Mouse (Mus musculus) limb, embryonic 15.5 days (tissue): ENCODE results near the gene Tra2a. TPM values are rescaled to one million over a fixed set of nuclear protein-coding genes. Genes with fewer than 3 reads are reported as not detected.
"Not testable (repeated sequence)": the region's sequence is repeated elsewhere in the genome, so short reads cannot be mapped to it uniquely, and the experiment has no call there.

Experiments used
- ATAC-seq: fragments of 200-750 bp; cut with Nextera tagmentation; 2 replicates; pipeline ENCODE4 v1.8.0; 2017; ENCODE audit warnings: low read depth, moderate TSS enrichment; ENCODE audit not compliant: insufficient number of reproducible peaks, low FRiP score, low TSS enrichment
- H3K27ac ChIP-seq: fragments of 300-500 bp; sonication (generic); 2 replicates; pipeline ENCODE4 v1.5.1; 2015; ENCODE audit warnings: moderate library complexity, mild to moderate bottlenecking, inconsistent platforms
- H3K27me3 ChIP-seq: fragments of 300-500 bp; sonication (generic); 2 replicates; pipeline ENCODE4 v1.6.1; 2015; ENCODE audit warnings: inconsistent platforms
- H3K36me3 ChIP-seq: fragments of 300-500 bp; sonication (generic); 2 replicates; pipeline ENCODE4 v1.6.1; 2015; ENCODE audit warnings: inconsistent platforms
- H3K4me1 ChIP-seq: fragments of 300-500 bp; sonication (generic); 2 replicates; pipeline ENCODE4 v1.6.1; 2015; ENCODE audit warnings: inconsistent platforms
- H3K4me2 ChIP-seq: fragments of 300-500 bp; sonication (generic); 2 replicates; pipeline ENCODE4 v1.6.1; 2015; ENCODE audit warnings: mild to moderate bottlenecking, inconsistent platforms
- H3K4me3 ChIP-seq: fragments of 300-500 bp; sonication (generic); 2 replicates; pipeline ENCODE4 v1.5.1; 2015; ENCODE audit warnings: mild to moderate bottlenecking, inconsistent platforms
- H3K9ac ChIP-seq: fragments of 300-500 bp; sonication (generic); 2 replicates; pipeline ENCODE4 v1.6.1; 2015; ENCODE audit warnings: inconsistent platforms
- H3K9me3 ChIP-seq: fragments of 300-500 bp; sonication (generic); 2 replicates; pipeline ENCODE4 v1.6.1; 2016; ENCODE audit warnings: inconsistent platforms
- WGBS: fragments of 180-500 bp; shearing (Covaris S2); methylation state at CpG from one replicate; pipeline ENCODE4 v1.1.7; 2015; 5-methylcytosine and 5-hydroxymethylcytosine counted together
- polyA plus RNA-seq: library from polyadenylated mRNA; unstranded; fragments of >200 nt; fragmentation: Nextera tagmentation; extraction: Ambion mirVana; gene quantifications from 2 replicates; pipeline ENCODE4 v1.2.1, GENCODE M21; 2015

Gene Tra2a
- polyA plus RNA-seq, 1 experiment from 2014 or later, result 98.3 TPM

GRCm38 (mm10) chr6:49264446-49264845, 613 bp upstream of the Tra2a start:
- H3K9me3 ChIP-seq, ATAC-seq, H3K9ac ChIP-seq, H3K27me3 ChIP-seq, H3K4me3 ChIP-seq, H3K36me3 ChIP-seq: not testable (repeated sequence)
- 89% methylated on average over 7 of the region's 7 CpGs for WGBS
- H3K4me1 ChIP-seq, result peaks cover 18% of the 10 kb centered on the region
- peak overlapping the region; percentile 98; the same call in 1 of the 2 replicates for H3K27ac ChIP-seq
- H3K4me2 ChIP-seq, result peak overlapping the region; percentile 51; the same call in 1 of the 2 replicates

DNA sequence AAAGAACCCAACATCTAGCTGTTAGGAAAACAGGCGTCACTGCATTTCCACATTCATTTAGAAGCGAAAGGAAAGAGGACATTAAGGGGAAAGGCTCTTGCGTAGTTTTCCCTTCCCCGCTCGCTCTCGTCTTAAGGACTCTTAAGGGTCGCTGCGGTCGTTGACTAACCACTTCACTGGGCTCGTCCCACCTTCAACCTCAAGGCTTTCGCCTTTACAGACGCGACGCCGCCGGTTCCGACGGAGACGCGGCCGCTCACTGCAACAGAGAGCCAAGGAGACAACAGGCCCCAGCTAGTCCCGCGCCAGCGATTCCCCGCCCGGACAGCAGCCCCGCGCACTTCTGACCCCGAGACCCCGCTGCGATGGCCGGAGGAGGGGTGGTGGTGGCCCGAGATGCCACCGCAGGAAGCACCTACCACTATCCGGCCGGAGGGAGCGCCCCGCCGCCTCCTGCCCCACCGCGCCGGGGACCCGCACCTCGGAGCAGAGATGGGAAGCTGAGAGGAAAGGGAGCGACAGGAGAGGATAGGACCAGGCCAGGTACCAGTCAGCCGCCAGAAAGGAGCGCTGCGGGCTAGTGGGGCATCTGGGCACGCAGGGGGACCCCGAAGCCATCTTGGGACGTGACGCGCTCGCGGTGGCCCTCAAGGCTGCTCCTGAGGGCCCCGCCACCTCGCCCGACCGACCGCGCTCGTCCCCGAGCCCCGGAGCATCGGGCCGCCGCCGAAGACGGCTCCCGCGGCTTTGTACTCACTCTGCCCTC, 569 bp downstream of the Tra2a start:
- peak overlapping the region; percentile 74 for H3K4me3 ChIP-seq
- peak overlapping the region; percentile 51 for H3K4me2 ChIP-seq
- H3K4me1 ChIP-seq, result peaks cover 18% of the 10 kb centered on the region
- H3K9me3 ChIP-seq, result no peaks in the 10 kb centered on the region
- H3K27ac ChIP-seq, result peak overlapping the region; percentile 98
- ATAC-seq, result peak; percentile 65
- no peaks in the 10 kb centered on the region for H3K36me3 ChIP-seq
- peak overlapping the region; percentile 100 for H3K9ac ChIP-seq
- H3K27me3 ChIP-seq, result no peaks in the 10 kb centered on the region
- WGBS, result under 1% methylated on average over 71 of the region's 71 CpGs

- no peaks in the 10 kb centered on the region for H3K36me3 ChIP-seq
- ATAC-seq, result no peak
- peak overlapping the region; percentile 51 for H3K4me2 ChIP-seq
- H3K9ac ChIP-seq, result peak overlapping the region; percentile 100; the same call in 1 of the 2 replicates
- no peaks in the 10 kb centered on the region for H3K9me3 ChIP-seq
- WGBS, result under 1% methylated on average over 9 of the region's 9 CpGs
- H3K4me1 ChIP-seq, result peaks cover 18% of the 10 kb centered on the region
- no peak overlapping the region for H3K27ac ChIP-seq
- H3K27me3 ChIP-seq, result no peaks in the 10 kb centered on the region
- peak overlapping the region; percentile 74 for H3K4me3 ChIP-seq
These were observed 1.4 kb downstream of the Tra2a start for GRCm38 (mm10) chr6:49262421-49262820.

GRCm38 (mm10) chr6:49259711-49260110, 4.1 kb downstream of the Tra2a start:
- Histone ChIP-seq H3K9ac (no peak overlapping the region), H3K27me3 (no peaks in the 10 kb centered on the region), H3K27ac (no peak overlapping the region), H3K4me1 (peaks cover 18% of the 10 kb centered on the region), H3K36me3 (no peaks in the 10 kb centered on the region), H3K4me3 (no peak overlapping the region), H3K9me3 (no peaks in the 10 kb centered on the region), H3K4me2 (no peak overlapping the region)
- WGBS, result 15% methylated on average over 5 of the region's 5 CpGs
- no peak for ATAC-seq

DNA sequence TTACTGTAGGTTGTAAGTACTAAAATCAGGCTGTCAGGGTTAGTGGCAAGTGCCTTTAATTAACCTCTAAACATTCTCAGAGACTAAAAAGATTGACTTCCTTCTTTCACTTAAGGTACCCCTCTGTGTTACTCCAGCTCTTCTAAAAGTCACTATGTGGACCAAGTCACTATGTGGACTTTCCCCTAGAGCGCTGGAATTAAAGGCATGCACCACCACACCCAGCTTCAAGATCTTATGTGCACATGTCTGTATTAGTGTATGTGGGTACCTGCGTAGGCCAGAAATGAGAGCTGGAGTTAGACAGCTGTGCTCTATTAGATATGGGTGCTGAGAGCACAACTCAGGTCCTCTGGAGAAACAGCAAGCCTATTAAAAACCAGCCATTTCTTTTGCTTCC, 6.0 kb downstream of the Tra2a start:
- Histone ChIP-seq H3K9ac (no peak overlapping the region), H3K4me1 (peaks cover 18% of the 10 kb centered on the region), H3K9me3 (no peaks in the 10 kb centered on the region), H3K4me3 (no peak overlapping the region), H3K4me2 (no peak overlapping the region), H3K27me3 (no peaks in the 10 kb centered on the region), H3K27ac (no peak overlapping the region), H3K36me3 (no peaks in the 10 kb centered on the region)
- no peak for ATAC-seq
- whole genome bisulfite sequencing, result 88% methylated on average over 2 of the region's 2 CpGs

DNA sequence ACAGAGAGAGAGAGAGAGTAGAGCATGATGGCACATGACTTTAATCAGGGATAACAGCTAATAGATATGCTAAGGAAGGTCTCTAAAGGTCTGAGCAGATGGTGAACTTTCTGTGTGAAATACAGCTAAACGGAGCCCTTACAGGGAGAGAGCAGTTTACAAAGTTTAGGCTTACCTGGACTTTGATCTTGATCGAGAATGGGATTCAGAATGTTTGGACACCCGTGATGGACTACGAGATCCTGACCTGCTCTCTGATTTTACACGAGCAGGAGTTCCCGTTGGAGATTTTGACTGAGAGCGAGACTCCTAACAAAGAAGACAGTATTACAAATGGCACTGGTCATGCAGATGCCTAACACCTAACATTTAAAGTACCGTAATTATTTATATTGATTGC, 11.6 kb downstream of the Tra2a start:
- Histone ChIP-seq H3K9me3 (no peaks in the 10 kb centered on the region), H3K36me3 (peaks cover 35% of the 10 kb centered on the region), H3K4me2 (no peak overlapping the region), H3K27ac (no peak overlapping the region), H3K4me3 (no peak overlapping the region), H3K9ac (no peak overlapping the region), H3K27me3 (no peaks in the 10 kb centered on the region), H3K4me1 (no peaks in the 10 kb centered on the region)
- no peak for ATAC-seq
- WGBS, result 92% methylated on average over 8 of the region's 8 CpGs

GRCm38 (mm10) chr6:49251199-49251598, 12.6 kb downstream of the Tra2a start:
- Histone ChIP-seq H3K9ac (no peak overlapping the region), H3K36me3 (peaks cover 41% of the 10 kb centered on the region)

GRCm38 (mm10) chr6:49247246-49247645, 16.6 kb downstream of the Tra2a start:
- 48% methylated on average over 2 of the region's 2 CpGs for WGBS
- Histone ChIP-seq H3K27ac (no peak overlapping the region), H3K9ac (no peak overlapping the region), H3K4me1 (no peaks in the 10 kb centered on the region), H3K27me3 (no peaks in the 10 kb centered on the region), H3K4me3 (no peak overlapping the region), H3K4me2 (no peak overlapping the region), H3K9me3 (no peaks in the 10 kb centered on the region), H3K36me3 (peaks cover 72% of the 10 kb centered on the region)
- no peak for ATAC-seq

More at GRCm38 (mm10) chr6:49251199-49251598, 12.6 kb downstream of the Tra2a start:
- 98% methylated on average over 2 of the region's 2 CpGs for WGBS
- Histone ChIP-seq H3K9me3 (no peaks in the 10 kb centered on the region), H3K4me3 (no peak overlapping the region), H3K4me2 (no peak overlapping the region), H3K4me1 (no peaks in the 10 kb centered on the region), H3K27ac (no peak overlapping the region), H3K27me3 (no peaks in the 10 kb centered on the region)
- no peak for ATAC-seq

DNA sequence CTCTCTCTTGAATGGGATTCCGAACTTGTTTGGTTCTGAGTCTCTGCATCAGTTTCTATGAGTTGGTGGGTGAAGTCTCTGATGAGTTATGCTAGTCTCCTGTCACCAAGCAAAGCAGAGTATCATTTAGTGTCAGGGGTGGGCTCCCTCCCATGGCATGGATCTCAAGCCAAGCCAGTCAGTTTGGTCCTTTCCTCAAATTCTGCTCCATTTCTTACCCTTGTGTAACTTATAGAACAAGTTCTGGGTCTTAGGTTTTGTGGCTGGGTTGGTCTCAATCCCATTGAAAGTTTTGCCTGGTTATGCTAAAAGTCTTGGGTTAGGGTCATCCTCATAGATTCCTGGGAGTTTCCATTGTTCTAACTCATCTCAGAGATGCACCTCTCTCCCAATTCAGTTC, 21.5 kb downstream of the Tra2a start:
- Histone ChIP-seq H3K4me1 (no peaks in the 10 kb centered on the region), H3K27me3 (no peaks in the 10 kb centered on the region), H3K4me3 (no peak overlapping the region), H3K27ac (no peak overlapping the region), H3K4me2 (no peak overlapping the region), H3K9ac (no peak overlapping the region), H3K9me3 (no peaks in the 10 kb centered on the region), H3K36me3 (peaks cover 47% of the 10 kb centered on the region)
- ATAC-seq, result no peak
- 89% methylated on average over 1 of the region's 1 CpGs for WGBS

GRCm38 (mm10) chr6:49241562-49241961, 22.3 kb downstream of the Tra2a start:
- no peak overlapping the region for H3K27ac ChIP-seq
- peaks cover 45% of the 10 kb centered on the region for H3K36me3 ChIP-seq
- no peak overlapping the region for H3K4me2 ChIP-seq
- no peak for ATAC-seq
- H3K27me3 ChIP-seq, result no peaks in the 10 kb centered on the region
- H3K4me3 ChIP-seq, result no peak overlapping the region
- no peaks in the 10 kb centered on the region for H3K4me1 ChIP-seq
- H3K9ac ChIP-seq, result no peak overlapping the region
- H3K9me3 ChIP-seq, result no peaks in the 10 kb centered on the region
- WGBS, result 100% methylated on average over 1 of the region's 1 CpGs

- H3K9me3 ChIP-seq, result no peaks in the 10 kb centered on the region
- no peak overlapping the region for H3K27ac ChIP-seq
- peak; percentile 99 for ATAC-seq
- H3K4me3 ChIP-seq, result no peak overlapping the region
- H3K4me1 ChIP-seq, result no peaks in the 10 kb centered on the region
- WGBS, result 63% methylated on average over 9 of the region's 9 CpGs
- no peaks in the 10 kb centered on the region for H3K27me3 ChIP-seq
- peaks cover 2% of the 10 kb centered on the region; the same call in 1 of the 2 replicates for H3K36me3 ChIP-seq
- no peak overlapping the region for H3K4me2 ChIP-seq
- H3K9ac ChIP-seq, result no peak overlapping the region
These were observed 27.5 kb downstream of the Tra2a start for GRCm38 (mm10) chr6:49236331-49236730.

- no peak overlapping the region for H3K9ac ChIP-seq
- no peaks in the 10 kb centered on the region for H3K9me3 ChIP-seq
- H3K4me1 ChIP-seq, result no peaks in the 10 kb centered on the region
- 59% methylated on average over 4 of the region's 4 CpGs for WGBS
- no peaks in the 10 kb centered on the region for H3K27me3 ChIP-seq
- no peak overlapping the region for H3K4me3 ChIP-seq
- no peak for ATAC-seq
- no peak overlapping the region for H3K27ac ChIP-seq
- H3K4me2 ChIP-seq, result no peak overlapping the region
- no peaks in the 10 kb centered on the region for H3K36me3 ChIP-seq
These were observed 30.5 kb downstream of the Tra2a start for GRCm38 (mm10) chr6:49233356-49233755.
